Mouse (Mus musculus) cerebellum, adult 11-12 months (tissue): ENCODE measurements around the gene Skor1.

Source experiments
- DNase-seq: peaks from one replicate; pipeline ENCODE4 v3.0.0; 2022

The Skor1 gene

GRCm38 (mm10) chr9:63132673-63133601 lies 15.8 kb downstream of the Skor1 start:
- DNase-seq: peak; percentile 97

GRCm38 (mm10) chr9:63131957-63132602 lies 16.7 kb downstream of the Skor1 start:
- peak; percentile 67 for DNase-seq

- peak; percentile 35 for DNase-seq
These were observed 19.1 kb downstream of the Skor1 start for GRCm38 (mm10) chr9:63129641-63130041.

- no peak for DNase-seq
These were observed 24.2 kb downstream of the Skor1 start for GRCm38 (mm10) chr9:63124512-63124911.

GRCm38 (mm10) chr9:63123451-63124438 lies 25.0 kb downstream of the Skor1 start:
- peak; percentile 77 for DNase-seq

GRCm38 (mm10) chr9:63122161-63122833 lies 26.5 kb downstream of the Skor1 start:
- DNase-seq: no peak

- DNase-seq: no peak
These were observed 30.4 kb downstream of the Skor1 start for GRCm38 (mm10) chr9:63118385-63118784.

- DNase-seq: no peak
These were observed 36.2 kb downstream of the Skor1 start for GRCm38 (mm10) chr9:63112514-63112913.

GRCm38 (mm10) chr9:63109782-63110087 lies 39.0 kb downstream of the Skor1 start:
- DNase-seq: peak; percentile 5

GRCm38 (mm10) chr9:63109020-63109781 lies 39.6 kb downstream of the Skor1 start:
- peak; percentile 72 for DNase-seq

- DNase-seq: no peak
These were observed 40.2 kb downstream of the Skor1 start for GRCm38 (mm10) chr9:63108580-63108979.

- DNase-seq: no peak
These were observed 48.1 kb downstream of the Skor1 start for GRCm38 (mm10) chr9:63100660-63101059.

GRCm38 (mm10) chr9:63099876-63100275 lies 48.9 kb downstream of the Skor1 start:
- no peak for DNase-seq

GRCm38 (mm10) chr9:63099344-63099743 lies 49.4 kb downstream of the Skor1 start:
- no peak for DNase-seq

- DNase-seq: no peak
These were observed 49.9 kb downstream of the Skor1 start for GRCm38 (mm10) chr9:63098887-63099286.

GRCm38 (mm10) chr9:63097204-63097603 lies 51.6 kb downstream of the Skor1 start:
- no peak for DNase-seq

- DNase-seq: no peak
These were observed 54.7 kb downstream of the Skor1 start for GRCm38 (mm10) chr9:63094030-63094429.

GRCm38 (mm10) chr9:63092567-63092966 lies 56.2 kb downstream of the Skor1 start:
- no peak for DNase-seq

- DNase-seq: peak; percentile 43
These were observed 56.7 kb downstream of the Skor1 start for GRCm38 (mm10) chr9:63091971-63092528.

GRCm38 (mm10) chr9:63091101-63091921 lies 57.5 kb downstream of the Skor1 start:
- DNase-seq: peak; percentile 19
